Mouse (Mus musculus) brown adipose tissue, adult 24 weeks (tissue): ENCODE measurements around the gene Ngrn. TPM values are rescaled to one million over a fixed set of nuclear protein-coding genes. Genes with fewer than 3 reads are reported as not detected.
A peak's percentile ranks its signal among the peaks of the same experiment; 100 is the strongest.

Experiments
- H3K27ac ChIP-seq: fragments of 200-500 bp; replicated peaks from 2 replicates; pipeline ENCODE4 v1.5.1; 2012; ENCODE audit warnings: low read depth, mild to moderate bottlenecking, low read length
- H3K4me1 ChIP-seq: fragments of 200-500 bp; 2 replicates; pipeline ENCODE4 v1.6.1; 2012; ENCODE audit warnings: low read length, mixed read lengths; ENCODE audit not compliant: control insufficient read depth, insufficient read depth, insufficient read length
- H3K4me3 ChIP-seq: fragments of 200-500 bp; 2 replicates; pipeline ENCODE4 v1.5.1; 2012; ENCODE audit warnings: low read depth, mild to moderate bottlenecking, low read length, moderate library complexity; ENCODE audit not compliant: insufficient read depth
- polyA plus RNA-seq: library from polyadenylated mRNA; stranded (reverse); fragments of >200 nt; gene quantifications from 2 replicates; pipeline ENCODE4 v1.2.4, GENCODE M21; 2012; ENCODE audit not compliant: missing spikeins, insufficient read depth, insufficient read length

Ngrn gene
- polyA plus RNA-seq, 1 experiment, result 27.5 TPM

DNA sequence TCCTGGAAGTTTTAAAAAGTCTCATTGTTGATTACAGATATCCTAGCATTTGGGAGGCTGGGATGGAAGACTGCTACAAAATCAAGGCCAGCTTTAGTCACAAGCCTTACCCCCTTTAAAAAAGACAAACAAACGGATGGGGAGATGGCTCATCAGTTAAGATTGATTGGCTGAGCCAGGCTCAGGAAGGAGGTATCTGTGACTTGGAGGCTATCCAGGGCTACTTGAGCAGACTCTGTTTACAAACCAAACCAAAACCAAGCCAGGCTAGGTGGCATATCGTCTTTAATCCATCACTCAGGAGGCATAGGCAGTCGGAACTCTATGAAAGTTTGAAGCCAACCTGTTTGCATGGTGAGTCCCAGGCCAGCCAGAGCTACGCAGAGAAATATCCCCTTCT is 19.4 kb upstream of the Ngrn start:
- Histone ChIP-seq H3K4me1 (no peaks in the 10 kb centered on the region), H3K27ac (no peak overlapping the region), H3K4me3 (no peak overlapping the region)

GRCm38 (mm10) chr7:80244851-80245250 is 16.2 kb upstream of the Ngrn start:
- H3K27ac ChIP-seq, result no peak overlapping the region
- no peak overlapping the region for H3K4me3 ChIP-seq
- H3K4me1 ChIP-seq, result no peaks in the 10 kb centered on the region

DNA sequence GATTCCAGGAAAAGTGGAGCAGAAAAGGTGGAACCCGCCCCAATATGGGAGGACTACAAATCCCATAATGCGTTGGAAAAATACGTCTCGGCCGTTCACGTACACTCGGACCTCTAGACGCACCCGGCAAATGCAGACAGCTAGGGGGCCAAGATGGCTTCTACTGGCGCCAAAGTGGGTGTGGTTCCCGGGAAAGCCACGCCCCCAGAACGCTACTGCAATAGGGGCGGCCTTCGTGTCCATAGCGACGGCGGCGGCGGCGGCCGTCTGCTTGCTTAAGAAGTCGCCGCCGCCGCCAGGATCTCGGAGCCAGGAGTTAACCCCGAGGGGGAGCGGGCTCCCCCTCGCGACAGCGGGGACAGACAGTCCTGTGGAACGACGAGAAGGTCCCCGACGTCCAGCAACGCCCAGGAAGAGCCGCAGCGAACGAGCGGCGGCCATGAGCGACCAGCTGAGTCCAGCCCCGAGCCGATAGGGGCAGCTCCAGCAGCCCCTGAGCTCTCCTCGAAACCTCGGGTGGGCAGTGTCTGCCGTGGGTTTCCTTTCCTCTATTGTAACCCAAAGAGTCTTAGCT is 14.8 kb upstream of the Ngrn start, which contains the start of gene Ttll13:
Gene Ttll13, plus strand, starts transcription at position 229 of the 574 bp plus-strand sequence.
- peak within 1 kb of the TSS; percentile 73 for H3K4me3 ChIP-seq
- no peaks in the 10 kb centered on the region for H3K4me1 ChIP-seq
- peak within 1 kb of the TSS; percentile 59 for H3K27ac ChIP-seq

- Histone ChIP-seq H3K4me3 (peak overlapping the region; percentile 8; the same call in 1 of the 2 replicates), H3K4me1 (no peaks in the 10 kb centered on the region), H3K27ac (no peak overlapping the region)
Measured at GRCm38 (mm10) chr7:80246859-80247258, 14.2 kb upstream of the Ngrn start.

DNA sequence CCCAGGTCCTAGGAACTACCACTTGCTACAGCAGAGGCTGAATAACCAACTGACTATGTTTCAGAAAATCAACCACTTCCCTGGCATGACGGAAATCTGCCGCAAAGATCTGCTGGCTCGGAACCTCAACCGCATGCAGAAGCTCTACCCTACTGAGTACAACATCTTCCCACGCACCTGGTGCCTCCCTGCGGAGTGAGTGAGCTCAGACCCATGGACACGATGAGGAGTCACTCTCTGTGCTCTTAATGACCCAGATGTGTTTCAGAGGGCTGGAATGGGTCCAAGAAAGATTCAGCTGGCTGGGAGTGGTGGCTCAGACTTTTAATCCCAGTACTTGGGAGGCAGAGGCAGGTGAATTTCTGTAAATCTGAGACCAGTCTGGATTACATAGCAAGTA is 8.6 kb upstream of the Ngrn start:
- H3K4me1 ChIP-seq, result no peaks in the 10 kb centered on the region

DNA sequence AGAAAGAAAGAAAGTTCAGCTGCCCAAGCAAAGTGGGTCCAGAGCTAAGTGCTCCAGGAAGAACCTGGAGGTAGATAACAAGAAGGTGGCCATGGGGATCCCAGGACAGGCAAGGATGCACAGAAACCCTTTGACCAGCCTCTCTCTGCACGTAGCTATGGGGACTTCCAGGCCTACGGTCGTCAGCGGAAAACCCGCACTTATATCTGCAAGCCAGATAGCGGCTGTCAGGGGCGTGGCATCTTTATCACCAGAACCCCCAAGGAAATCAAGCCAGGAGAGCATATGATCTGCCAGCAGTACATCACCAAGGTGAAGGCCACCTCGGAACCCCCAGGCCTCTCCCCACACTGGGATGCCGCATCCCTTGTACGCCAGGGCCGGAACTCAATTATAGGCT is 8.1 kb upstream of the Ngrn start:
- no peaks in the 10 kb centered on the region for H3K4me1 ChIP-seq
- H3K4me3 ChIP-seq, result no peak overlapping the region
- no peak overlapping the region for H3K27ac ChIP-seq

More for the DNA sequence above, 8.6 kb upstream of the Ngrn start:
- Histone ChIP-seq H3K27ac (no peak overlapping the region), H3K4me3 (no peak overlapping the region)

GRCm38 (mm10) chr7:80255981-80256380 is 5.0 kb upstream of the Ngrn start:
- Histone ChIP-seq H3K4me3 (no peak overlapping the region), H3K4me1 (0 out of 2 replicates have a peak, but pooled peaks cover 5% of the 10 kb centered on the region), H3K27ac (no peak overlapping the region)

DNA sequence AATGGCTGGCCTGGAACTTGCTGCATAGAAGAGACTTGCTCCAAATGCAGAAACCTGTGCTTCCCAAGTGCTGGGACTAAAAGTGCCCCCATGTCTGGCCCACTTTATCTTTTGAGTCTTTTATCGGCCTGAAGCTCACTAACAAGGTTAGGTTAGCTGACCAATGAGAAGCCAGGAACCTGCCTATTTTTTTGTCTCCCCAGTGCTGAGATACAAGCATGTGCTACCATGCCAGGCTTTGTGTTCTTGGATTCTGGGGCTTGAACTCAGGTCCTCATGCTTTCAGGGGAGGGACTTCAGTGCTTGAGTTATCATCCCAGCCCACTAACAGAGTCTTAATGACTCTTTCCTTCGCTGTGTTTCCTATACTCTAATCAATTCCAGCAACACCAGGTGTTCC is 3.3 kb upstream of the Ngrn start:
- H3K27ac ChIP-seq, result no peak overlapping the region
- 0 out of 2 replicates have a peak, but pooled peaks cover 7% of the 10 kb centered on the region for H3K4me1 ChIP-seq
- H3K4me3 ChIP-seq, result no peak overlapping the region

DNA sequence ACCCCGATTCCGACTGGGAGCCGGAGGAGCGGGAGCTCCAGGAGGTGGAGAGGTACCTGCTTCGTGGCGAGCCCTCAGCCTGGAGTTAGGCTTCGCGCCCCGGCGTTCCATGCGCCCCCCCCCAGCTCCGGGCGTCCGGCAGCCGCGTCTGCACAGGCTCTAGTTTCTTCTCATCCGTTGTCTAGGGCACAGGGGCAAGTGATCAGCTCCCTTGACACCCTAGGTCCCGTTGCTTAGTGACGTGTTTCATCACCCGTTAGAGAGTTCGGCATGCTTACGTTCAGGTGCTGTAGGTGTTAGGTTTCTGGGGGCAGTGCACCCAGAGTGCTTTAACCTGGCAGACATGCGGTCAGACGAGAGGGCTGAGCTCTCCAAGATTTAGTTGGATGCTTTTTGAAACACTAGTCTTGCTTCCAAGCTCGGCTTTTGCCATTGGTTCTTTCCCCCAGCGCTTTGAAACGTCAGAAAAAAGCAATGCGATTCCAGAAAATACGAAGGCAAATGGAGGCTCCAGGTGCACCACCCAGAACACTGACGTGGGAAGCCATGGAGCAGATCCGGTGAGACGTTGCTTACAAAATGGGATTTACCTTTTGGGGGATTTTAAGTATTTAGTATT is 466 bp downstream of the Ngrn start:
- Histone ChIP-seq H3K4me3 (peak overlapping the region; percentile 69), H3K27ac (peak overlapping the region; percentile 61), H3K4me1 (0 out of 2 replicates have a peak, but pooled peaks cover 7% of the 10 kb centered on the region)

GRCm38 (mm10) chr7:80264606-80265005 is 3.6 kb downstream of the Ngrn start:
- no peak overlapping the region for H3K4me3 ChIP-seq
- H3K4me1 ChIP-seq, result peaks cover 10% of the 10 kb centered on the region; the same call in 1 of the 2 replicates
- H3K27ac ChIP-seq, result no peak overlapping the region

- Histone ChIP-seq H3K27ac (no peak overlapping the region), H3K4me3 (no peak overlapping the region), H3K4me1 (peaks cover 8% of the 10 kb centered on the region; the same call in 1 of the 2 replicates)
Measured at GRCm38 (mm10) chr7:80267764-80268163, 6.7 kb downstream of the Ngrn start.

DNA sequence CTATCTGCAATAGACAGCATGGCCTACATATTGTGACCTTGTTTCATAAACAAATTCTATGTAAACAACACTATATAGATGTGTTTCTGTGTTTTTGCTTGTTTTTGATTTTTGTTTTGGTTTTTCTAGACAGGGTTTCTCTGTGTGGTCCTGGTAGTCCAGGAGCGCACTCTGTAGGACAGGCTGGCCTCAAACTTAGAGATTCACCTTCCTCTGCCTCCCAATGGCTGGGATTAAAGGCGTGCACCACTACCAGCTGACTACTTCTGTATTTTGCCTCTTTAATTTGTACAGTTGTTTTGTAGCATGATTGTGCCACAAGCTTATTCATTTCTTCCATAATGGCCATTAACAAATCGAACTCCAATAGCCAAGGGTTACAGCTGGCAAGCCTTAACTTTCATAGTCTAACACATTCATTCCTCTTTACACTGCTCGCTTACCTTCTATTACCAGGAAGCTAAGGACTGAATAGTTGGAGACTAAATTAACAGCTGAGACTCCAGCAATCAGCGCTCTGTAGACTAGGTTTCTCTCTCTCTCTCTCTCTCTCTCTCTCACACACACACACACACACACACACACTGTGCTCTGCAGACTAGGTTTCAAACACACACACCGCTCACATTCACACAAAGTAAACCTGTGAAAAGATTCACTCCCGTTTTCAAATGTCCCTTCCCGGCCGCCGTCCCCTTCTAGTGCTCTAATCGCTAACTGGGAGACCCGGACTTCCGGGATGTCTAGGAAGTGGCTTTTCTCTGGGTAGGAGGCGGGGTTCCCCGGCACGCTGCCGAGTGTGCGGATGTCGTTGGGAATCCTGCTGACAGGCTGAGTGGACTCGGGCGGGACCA is 8.1 kb downstream of the Ngrn start, which contains the start of gene Vps33b:
Gene Vps33b, plus strand, starts transcription at position 753 of the 854 bp plus-strand sequence.
- peaks cover 8% of the 10 kb centered on the region; the same call in 1 of the 2 replicates for H3K4me1 ChIP-seq
- H3K27ac ChIP-seq, result peak within 1 kb of the TSS; percentile 88
- peak within 1 kb of the TSS; percentile 89 for H3K4me3 ChIP-seq

GRCm38 (mm10) chr7:80269751-80270255 is 8.8 kb downstream of the Ngrn start:
- peaks cover 8% of the 10 kb centered on the region; the same call in 1 of the 2 replicates for H3K4me1 ChIP-seq
- H3K4me3 ChIP-seq, result peak overlapping the region; percentile 89
- peak overlapping the region; percentile 34; the same call in 1 of the 2 replicates for H3K27ac ChIP-seq

DNA sequence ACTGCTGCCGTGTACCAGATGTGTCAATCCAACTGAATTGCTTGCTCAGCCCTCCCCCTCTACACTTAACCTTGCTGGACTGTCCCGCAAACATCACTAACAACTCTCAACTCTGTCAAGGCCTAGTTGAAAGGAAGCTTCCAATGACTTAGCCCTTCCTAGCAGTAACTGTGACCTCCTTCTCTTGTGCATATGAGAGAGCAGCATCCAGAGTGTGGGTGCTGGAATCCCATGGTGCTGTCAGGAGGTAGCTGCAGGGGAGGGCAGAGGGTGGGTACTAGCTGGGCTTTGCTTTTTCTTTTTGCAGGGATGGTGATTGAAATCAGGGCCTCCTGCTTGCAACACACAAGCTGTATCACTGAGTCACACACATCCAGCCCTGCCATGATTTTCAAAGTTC is 12.4 kb downstream of the Ngrn start:
- no peak overlapping the region for H3K4me3 ChIP-seq
- H3K27ac ChIP-seq, result no peak overlapping the region
- H3K4me1 ChIP-seq, result peaks cover 7% of the 10 kb centered on the region; the same call in 1 of the 2 replicates

DNA sequence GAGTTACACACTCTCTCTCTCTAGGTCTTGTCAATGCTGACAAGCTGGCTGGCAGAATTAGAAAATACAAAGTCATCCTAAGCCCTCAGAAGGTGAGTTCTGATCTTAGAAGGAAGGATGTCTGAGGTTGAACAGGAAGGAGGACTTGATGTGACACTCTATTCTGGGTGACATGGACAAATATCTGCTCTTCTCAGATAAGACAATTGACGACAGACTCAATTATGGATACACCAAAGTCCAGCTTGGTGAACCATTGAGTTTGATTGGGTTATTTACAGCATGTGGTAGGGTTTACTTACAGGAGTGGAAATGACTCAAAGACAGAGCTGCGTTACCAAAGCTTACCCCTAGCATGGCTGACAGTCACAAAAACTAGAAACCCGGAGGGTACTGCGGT is 15.4 kb downstream of the Ngrn start:
- no peak overlapping the region for H3K27ac ChIP-seq
- H3K4me1 ChIP-seq, result no peaks in the 10 kb centered on the region

More for the DNA sequence above, 15.4 kb downstream of the Ngrn start:
- no peak overlapping the region for H3K4me3 ChIP-seq
